Mouse (Mus musculus) activated CD4-positive, CD25-positive, alpha-beta regulatory T cell, adult 4 months (primary cell): ENCODE measurements around the gene Lrrc8d. TPM values are rescaled to one million over a fixed set of nuclear protein-coding genes. Genes with fewer than 3 reads are reported as not detected.

Source experiments
- ATAC-seq: one replicate; pipeline ENCODE4 v1.8.0; 2017
- polyA plus RNA-seq, 2 experiments: library from polyadenylated mRNA; unstranded; fragments of 100-300 nt; shearing (Covaris generic); gene quantifications; one replicate each; pipeline ENCODE4 v1.2.1; 2017

Gene Lrrc8d
- 10 to 100 TPM; 16.9 to 23.7 TPM for polyA plus RNA-seq

DNA sequence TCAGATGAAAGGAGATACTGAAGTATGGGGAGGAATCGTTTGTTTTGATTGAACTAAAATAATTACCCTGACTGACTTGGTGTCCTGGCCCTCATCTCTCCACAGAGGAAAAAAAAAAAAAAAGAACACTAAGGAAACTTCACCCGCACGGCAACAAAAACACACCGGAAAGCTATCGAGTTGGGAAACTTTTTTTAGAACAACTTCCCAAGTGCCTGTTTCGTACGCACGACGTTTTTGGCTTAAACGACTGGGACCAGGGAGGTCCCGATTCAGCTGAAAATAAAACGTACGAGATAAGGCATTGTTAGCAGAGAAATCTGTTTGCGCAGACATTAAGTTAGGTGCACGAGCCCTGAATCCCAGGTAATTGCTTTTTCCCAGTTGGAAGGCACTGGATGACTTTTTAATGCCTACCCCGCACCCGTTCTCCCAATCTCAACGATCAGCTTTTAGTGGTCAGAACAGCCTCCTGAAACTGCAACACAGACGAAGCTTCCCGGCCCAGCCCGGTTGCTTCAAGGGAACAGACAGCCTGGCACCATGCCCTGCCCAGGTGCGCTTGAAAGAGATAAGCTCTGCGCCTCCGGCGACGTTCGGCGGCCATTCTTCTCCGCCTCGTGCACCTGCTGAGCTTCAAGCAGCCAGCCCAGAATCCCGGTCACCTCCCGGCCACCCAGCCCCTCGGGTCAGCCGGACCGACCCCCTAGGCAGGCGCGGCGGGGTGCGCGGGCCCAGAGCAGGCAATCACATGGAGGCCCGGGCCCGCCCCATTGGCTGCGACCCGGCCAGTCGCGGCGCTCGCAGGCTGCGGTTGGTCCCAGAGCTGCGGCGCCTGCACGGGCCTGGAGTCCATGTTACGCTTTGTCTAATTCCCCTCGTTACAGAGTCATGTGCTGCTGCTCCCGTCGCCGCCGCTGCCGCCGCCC is at the start of gene Lrrc8d:
TSS of gene Lrrc8d (plus strand) at position 829 of the 929 bp plus-strand sequence.
- ATAC-seq, result peak; percentile 67

DNA sequence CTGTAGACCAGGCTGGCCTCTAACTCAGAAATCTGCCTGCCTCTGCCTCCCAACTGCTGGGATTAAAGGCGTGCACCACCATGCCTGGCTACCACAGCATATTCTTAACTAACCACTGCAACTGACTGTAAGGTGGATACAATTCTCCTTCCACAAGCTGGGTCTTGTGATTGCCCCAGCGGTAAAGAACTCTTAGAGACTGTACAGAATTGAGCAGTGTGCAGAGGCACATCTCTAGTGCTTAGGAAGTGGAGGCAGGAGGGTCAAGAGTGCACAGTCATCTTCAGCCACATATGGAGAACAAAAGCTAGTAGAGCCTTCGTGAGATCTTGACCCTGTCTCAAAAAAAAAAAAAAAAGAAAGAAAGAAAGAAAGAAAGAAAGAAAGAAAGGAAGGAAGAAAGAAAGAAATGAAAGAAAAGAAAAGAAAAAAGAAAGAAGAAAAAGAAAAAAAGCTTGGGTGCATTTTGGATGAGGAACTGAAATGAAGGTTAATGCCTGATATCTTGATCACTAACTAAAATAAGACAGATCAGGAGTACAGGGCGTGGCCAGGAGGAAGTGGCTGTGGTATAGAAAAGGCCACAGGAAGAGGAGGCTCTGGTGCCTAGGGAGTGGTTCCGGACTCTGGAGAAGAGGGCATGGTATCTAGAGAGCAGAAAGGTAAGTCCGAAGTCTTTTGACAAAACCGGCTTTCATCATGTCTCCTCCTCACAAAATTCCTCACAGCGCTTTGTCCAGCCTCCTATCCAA is 48.9 kb upstream of the Lrrc8d start:
- ATAC-seq, result peak; percentile 37

DNA sequence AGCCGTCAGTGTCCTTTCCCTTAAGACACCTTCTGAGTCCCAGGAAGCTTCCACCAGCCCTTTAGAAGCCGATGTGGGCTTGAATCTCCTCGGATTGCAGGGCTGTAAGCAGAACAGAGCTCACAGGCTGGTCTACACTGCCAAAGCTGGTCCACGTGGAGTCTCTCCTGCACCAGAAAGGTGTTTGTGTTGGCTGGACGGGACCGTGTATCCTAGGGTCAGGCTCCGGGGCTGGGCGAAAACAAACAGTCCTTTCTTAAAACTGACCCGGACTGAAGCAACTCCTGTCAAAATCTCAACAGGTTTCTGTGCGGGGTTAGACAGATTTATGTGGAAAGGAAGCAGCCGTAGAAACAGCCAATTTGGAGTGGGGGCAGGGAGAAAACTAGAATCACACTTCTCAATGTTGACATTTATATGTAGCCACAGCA is 48.2 kb upstream of the Lrrc8d start:
- no peak for ATAC-seq

DNA sequence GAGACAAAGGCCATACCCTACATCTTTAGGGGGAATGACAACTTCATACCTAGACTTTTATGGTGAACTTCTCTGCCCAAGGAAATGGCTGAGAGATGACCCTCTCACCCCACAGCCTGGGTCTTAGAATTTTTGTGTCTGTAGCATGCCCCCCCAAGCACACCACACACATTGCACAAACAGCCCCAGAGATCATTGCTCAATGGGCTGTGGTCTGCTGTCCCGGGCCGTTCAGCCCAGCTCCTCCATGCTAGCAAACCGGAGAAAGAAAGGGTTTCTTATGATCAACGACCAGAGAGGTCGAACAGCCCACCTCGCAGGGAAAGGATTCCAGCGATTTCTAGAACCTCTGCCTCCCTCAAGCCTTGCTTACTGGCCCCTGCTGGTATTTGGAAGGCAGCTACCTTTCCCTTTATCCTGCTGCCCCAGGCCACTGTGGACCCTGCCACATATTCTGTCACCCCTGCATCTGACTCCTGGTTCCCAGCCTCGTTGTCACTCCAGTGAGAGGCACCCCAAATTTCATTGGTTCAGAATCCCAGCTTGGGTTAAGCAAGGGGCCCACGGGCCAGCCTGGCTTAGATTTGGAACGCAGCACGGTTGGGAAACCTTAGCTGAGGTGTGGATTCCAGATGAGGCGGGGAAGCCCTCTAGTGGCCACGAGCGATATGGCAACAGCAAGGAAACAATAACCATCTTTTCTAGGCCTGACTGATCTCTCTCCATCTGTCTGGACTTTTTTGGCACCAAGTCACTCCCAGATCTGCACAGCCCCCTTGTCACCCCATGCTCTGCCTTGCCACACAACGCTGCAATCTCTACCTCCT is 45.3 kb upstream of the Lrrc8d start:
- peak; percentile 30 for ATAC-seq

DNA sequence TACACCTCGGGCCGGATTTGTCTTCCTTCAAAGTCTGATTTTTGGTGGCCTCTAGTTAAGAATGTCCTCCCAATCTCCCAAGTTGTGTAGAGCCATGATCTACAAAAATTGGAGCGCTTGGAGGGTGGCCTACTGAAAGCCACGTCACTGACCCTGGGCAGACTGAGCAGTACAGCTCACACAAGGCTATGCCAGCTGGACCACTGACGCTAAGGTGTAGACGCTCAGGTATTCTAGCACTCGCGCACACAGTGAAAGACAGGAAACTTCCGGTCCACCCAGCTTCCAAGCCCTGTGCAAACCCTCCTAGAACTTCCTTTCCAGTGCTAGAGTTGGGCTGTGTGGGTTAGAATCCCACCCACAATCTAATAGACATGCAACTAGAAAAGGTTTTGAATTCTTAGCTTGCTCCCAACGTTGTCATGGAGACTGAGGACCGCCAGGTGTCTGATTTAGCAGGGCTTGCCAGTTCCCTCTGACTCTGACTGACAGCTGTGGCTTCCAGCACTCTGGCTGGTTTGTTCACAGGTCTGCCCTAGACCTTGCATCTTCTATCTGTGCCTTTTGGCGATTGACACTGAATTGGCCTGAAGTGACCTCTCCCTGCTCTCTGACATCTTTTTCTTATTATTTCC is 44.6 kb upstream of the Lrrc8d start:
- ATAC-seq, result no peak

DNA sequence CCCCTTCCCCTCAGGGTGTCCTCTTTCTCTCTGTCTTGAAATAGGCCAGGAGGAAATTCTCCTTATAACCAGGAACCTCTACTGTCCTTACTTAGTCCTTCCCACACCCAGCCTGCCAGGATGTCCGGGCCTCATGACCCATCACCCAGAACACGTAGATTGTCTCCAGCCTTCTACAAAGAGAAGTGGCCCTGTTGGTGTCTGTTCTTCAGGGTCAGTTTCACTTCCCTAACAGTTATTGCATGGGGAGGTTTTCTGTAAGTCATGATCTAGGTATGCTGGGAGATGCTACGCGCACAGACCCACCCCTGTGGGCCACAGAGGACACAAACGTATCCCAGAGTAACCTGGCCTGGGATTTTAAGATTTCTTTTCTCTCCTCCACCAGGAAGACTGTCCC is 37.9 kb upstream of the Lrrc8d start:
- ATAC-seq, result no peak

DNA sequence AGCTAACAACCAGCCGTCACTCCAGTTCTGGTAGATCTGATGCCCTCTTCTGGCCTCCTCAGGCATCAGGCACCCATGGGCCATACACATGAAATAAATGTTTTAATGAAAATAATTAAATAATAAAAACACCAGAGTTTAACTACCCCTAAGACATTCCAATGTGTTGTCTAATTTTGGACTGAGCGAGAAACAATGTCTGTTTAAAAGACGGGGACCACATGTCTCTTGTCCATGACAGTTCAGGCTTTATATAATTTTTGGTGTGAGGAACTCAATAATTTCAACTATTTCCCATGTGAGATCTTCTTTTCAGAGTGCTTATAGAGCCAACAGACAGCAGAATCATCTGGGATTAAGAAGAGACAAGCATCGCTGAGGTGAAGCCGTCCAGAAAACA is 32.8 kb upstream of the Lrrc8d start:
- no peak for ATAC-seq

DNA sequence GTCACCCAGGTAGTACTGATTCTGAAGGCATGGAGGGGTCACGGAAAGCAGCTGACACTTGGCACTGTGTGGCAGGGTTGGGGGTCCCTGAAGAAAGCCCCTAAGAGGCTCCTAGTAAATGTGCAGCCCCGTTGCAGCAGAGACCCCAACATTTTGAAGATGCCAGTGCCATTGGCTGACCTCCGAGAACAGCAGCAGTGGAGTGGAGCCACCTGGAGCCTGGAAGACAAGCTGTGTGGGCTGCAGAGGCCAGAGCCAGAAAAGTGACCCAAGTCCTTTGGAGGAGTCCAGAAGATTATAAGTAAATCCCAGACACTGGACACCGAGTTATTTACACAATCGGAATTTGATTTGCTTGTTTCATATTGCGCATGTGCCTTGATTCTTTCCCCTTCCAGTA is 32.4 kb upstream of the Lrrc8d start:
- ATAC-seq, result no peak

DNA sequence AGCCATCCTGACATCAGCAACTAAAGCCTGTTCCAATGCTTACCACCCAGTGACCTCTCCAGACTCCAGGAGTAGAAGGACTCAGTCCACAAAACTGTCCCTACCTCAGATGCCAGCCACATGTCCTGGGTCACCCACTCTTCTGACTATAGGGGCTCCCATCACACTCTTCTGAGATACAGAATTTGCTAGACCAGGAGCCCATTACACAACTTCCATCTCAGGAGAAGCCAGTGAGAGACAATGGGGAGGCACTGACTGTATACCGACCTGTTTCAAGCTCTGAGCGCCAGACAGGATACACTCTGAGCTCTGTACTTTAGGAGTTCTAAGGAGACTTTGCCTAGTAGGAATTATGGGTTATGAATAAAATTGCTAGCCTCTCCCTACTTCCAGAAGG is 30.7 kb upstream of the Lrrc8d start:
- ATAC-seq, result no peak

DNA sequence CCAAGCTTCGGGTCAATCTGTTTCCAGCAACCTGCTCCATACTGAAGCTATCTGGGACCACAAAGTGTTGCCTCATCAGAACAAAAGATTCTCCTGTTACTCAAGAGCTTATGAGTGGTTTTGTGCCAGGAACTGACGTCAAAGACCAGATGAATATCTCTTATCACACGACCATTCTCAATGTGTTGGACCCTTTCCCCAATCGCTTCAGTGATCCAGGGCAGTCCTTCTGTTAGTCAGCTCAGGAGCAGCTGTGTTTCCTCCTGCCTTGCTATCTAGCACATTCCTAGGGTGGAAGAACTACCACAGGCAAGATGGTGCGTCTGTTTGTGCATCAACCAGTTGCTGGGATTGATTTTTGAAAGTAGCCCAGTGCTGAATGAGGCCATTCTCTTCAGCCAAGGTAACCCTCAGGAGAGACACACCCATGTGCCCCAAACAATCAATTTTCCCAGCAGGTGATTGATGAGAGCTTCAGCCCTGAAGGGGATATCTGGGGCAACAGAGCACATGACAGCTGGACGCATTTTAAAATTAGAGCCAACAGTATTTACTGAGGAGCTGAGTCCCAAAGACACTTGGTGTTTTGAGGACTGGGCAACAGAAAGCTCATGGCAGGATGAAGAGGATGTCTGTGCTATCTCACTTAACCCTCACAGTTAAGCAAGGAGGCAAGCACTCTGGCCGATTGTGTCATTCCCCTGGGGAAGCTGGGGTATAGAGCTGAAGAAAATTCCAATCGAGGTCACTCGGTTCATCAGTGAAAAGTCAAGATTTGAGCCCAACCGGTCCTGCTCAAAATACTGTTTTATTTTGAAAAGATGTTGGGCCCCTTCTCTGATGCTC is 30.0 kb upstream of the Lrrc8d start:
- ATAC-seq, result no peak

DNA sequence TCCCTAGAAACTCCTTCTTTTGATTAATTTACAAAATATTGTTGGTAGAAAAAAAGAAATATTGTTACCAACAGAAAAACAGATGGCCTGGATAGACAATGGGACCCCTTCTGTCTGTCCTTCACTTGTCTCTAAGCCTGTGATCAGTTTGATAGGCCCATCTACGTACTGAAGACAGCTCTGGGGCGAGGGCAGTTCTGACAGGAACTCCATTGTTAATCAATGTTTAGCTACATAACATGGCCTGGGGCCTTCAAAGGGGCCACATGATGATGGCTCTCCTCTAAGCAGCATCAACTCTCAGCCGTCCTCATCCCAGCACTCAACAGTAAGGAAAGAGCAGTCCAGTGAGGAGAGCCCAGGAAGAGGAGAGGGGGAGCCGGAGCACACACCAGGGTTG is 27.4 kb upstream of the Lrrc8d start:
- no peak for ATAC-seq

DNA sequence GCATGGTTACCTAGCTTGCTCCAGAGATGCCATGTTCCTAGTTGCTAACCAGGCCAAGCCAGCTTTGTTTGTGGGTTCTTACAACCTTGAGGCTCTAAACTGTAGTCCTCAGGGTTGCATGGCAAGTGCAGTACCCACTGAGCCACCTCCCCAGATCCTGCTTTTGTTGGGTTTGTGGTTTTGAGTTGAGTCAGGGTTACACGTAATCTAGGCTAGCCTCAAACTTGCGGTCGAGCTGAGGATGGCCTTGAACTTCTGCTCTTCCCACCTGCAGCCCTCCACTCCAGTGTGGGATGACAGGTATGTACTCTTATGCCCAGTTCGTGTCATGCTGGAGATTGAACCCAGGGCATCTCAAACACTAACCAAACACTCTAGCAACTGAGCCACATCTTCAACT is 24.3 kb upstream of the Lrrc8d start:
- ATAC-seq, result no peak

DNA sequence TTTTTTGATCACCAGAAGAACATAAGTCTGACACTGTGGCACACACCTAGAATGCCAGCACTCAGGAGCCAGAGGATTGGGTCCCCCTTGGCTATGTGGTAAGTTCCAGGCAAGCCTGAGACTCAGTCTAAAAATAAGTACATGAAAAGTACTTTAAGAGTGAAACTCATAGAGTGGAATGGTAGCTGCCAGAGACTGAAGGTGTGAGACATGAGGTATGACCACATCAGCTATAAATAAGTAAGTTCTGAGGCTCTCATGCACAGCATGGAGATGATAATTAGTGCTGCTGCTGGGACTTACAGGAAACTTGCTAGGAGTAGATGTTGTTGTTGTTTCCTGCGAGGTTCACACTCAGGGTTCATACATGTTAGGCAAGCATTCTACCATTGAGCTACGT is 22.7 kb upstream of the Lrrc8d start:
- no peak for ATAC-seq

DNA sequence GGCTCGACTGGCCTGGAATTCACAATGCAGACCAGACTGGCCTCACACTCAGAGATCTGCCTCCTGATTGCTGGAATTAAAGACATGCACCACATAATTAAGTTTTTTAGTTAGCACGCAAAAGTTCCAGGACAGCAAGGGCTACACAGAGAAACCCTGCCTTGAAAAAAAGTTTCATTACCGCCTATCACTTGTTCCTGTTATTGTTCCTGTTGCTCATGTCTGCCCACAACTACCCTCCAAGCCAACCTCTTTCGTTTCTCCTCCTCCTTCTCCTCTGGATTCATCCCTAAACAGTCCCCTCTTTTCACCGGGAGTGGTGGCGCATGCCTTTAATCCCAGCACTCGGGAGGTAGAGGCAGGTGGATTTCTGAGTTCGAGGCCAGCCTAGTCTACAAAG is 21.5 kb upstream of the Lrrc8d start:
- ATAC-seq, result no peak

DNA sequence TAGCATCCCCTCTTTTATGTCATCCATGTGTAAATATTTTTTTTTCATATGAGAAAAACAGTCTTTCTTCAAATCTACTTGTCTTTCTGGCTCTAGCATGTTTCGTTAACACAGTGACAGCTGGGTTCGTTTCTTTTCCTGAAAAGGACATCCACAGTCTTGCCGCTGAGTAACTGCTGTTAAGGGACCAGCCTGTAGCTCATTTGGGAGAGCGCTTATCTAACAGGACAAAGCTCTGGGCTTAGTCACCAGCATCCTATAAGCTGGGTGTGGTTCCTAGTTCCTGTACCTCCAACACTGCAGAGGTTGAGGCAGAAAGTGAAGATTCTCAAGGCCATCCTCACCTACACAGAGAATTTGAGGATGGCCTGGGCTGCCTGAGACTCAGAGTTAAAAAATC is 20.5 kb upstream of the Lrrc8d start:
- ATAC-seq, result no peak

DNA sequence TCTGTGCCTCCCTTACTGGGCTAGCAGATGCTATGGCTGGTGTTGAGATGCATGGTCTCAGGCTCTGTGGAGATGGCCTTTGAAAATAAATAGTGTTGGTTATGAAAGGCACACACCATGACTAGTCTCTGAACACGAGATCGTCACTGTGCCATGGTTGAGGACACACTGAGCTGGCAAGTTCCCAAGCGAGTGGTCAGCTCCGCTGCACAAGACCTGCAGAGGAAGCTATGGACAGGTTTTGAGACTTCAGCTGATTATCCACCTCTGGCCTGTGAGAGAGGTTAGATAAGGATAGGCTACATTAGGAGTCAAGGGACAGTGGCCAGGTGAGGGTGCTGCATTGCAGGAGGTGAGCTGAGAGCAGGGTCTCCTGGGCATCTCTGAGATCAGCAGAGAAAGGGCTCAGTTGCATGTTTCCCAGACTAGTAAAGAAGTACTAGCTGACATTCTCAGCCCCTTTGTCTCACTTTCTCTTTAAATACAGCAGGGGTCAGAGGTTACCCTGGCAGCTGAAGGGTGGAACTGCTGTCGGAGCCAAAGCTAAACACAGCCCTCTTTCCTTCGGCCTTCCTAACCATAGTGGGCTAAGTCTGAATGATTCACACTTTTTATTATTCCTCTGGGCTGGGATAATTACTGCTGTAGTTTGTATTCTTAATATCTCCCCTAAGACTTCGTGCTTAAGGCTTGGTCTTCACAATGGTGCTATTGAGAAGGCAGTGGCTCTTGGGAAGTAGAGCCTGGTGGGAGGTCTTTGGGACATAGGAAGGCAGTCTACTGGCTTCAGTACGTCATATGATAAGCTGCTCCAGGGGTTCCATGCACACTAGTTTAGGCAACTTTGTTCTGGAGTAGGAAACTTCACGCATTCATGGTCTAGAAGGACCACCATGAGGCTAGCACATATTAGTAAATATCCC is 19.6 kb upstream of the Lrrc8d start:
- ATAC-seq, result no peak

DNA sequence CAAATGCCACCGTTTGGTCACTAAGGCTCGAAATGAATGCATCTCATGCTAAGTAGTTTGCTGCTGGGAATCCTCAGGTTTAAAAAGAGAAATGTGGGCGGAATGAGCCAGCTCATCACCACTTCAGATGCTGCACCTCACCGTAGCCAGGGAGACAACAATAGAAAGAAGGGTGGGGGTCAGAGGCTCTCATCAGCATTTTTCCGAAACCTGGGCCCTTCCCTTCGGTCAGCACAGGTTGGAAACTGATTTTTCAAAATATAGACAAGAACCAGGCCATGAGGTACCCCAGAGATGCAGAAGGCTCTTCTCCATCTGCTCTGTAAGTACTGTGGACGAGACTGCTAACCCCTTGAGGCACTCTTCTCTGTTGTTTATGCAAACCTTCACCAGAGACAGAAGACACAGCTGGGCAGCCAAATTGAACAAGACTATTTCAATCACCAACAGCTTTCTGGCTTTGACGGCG is 17.6 kb upstream of the Lrrc8d start:
- no peak for ATAC-seq

DNA sequence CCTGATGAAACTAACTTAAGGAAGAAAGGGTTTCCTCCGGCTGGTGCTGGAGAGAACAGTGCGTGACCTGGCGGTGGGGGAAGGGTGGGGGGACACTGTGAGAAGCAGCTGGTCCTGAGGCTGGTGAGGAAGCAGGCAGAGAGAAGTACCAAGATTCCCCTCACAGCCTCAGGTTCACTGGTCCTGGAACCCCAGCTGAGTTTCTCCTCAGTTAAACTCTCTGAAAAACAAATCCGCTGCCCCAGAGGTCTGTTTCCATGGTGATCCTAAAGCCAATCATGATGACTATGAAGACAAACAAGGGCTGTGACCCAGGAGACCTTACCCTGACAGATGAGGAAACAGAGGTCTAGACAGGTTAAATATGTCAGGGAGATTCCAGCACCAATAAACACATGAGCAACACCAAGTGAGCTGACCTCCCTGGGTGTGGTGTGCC is 15.8 kb upstream of the Lrrc8d start:
- ATAC-seq, result no peak

DNA sequence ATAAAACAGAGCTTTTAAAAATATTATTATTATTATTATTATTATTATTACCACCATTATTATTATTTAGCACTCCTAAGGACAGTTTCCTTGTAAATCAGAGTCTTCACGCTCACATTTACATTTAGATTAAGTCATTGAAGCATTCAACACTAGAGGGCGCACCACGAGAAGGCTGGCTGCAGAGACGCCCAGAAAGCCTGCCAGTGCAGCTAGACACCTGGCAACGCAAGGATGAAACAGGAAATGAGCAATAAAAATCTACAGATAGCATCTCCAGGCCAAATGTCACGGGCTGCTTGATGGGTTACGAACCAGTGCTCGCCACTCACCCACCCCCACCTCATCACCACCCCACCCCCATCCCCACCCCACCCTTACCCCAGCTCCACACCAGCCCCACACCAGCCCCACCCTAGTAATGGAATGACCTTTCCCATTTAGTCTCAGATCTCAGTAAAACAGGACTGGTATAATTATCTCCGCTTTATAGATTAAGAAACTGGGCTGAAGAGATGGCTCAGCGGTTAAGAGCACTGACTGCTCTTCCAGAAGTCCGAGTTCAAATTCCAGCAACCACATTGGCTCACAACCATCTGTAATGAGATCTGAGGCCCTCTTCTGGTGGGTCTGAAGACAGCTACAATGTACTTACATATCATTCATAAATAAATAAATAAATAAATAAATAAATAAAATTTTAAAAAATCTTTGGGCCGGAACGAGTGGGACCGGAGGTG is 14.7 kb upstream of the Lrrc8d start:
- ATAC-seq, result peak; percentile 94
